Mouse (Mus musculus) neural tube, embryonic 13.5 days (tissue): Measurements from ENCODE around the gene Lair1. TPM values are rescaled to one million over a fixed set of nuclear protein-coding genes. Genes with fewer than 3 reads are reported as not detected.
"Not testable (repeated sequence)": the region's sequence is repeated elsewhere in the genome, so short reads cannot be mapped to it uniquely, and the experiment has no call there.

ENCODE experiments used
- ATAC-seq: fragments of 200-750 bp; cut with Nextera tagmentation; 2 replicates; pipeline ENCODE4 v1.8.0; 2017; ENCODE audit warnings: low read depth, mild to moderate bottlenecking, moderate TSS enrichment, moderate library complexity
- H3K27ac ChIP-seq: fragments of 300-500 bp; sonication (generic); replicated peaks from 2 replicates; pipeline ENCODE4 v1.5.1; 2015; ENCODE audit warnings: moderate library complexity, mild to moderate bottlenecking, inconsistent platforms
- H3K27me3 ChIP-seq: fragments of 300-500 bp; sonication (generic); 2 replicates; pipeline ENCODE4 v1.6.1; 2015; ENCODE audit warnings: mild to moderate bottlenecking, inconsistent platforms
- H3K36me3 ChIP-seq: fragments of 300-500 bp; sonication (generic); 2 replicates; pipeline ENCODE4 v1.6.1; 2015; ENCODE audit warnings: mild to moderate bottlenecking, inconsistent platforms
- H3K4me1 ChIP-seq: fragments of 300-500 bp; sonication (generic); replicated peaks from 2 replicates; pipeline ENCODE4 v1.6.1; 2015; ENCODE audit warnings: inconsistent platforms
- H3K4me2 ChIP-seq: fragments of 300-500 bp; sonication (generic); 2 replicates; pipeline ENCODE4 v1.6.1; 2015; ENCODE audit warnings: inconsistent platforms, mild to moderate bottlenecking, moderate library complexity
- H3K4me3 ChIP-seq: fragments of 300-500 bp; sonication (generic); 2 replicates; pipeline ENCODE4 v1.5.1; 2015; ENCODE audit warnings: mild to moderate bottlenecking, inconsistent platforms
- H3K9ac ChIP-seq: fragments of 300-500 bp; sonication (generic); 2 replicates; pipeline ENCODE4 v1.6.1; 2015; ENCODE audit warnings: moderate library complexity, mild to moderate bottlenecking, inconsistent platforms
- H3K9me3 ChIP-seq: fragments of 300-500 bp; sonication (generic); 2 replicates; pipeline ENCODE4 v1.6.1; 2016; ENCODE audit warnings: inconsistent platforms
- WGBS: fragments of 180-500 bp; shearing (Covaris S2); methylation state at CpG from one replicate; pipeline ENCODE4 v1.1.7; 2015; 5-methylcytosine and 5-hydroxymethylcytosine counted together
- polyA plus RNA-seq: library from polyadenylated mRNA; unstranded; fragments of >200 nt; fragmentation: Nextera tagmentation; extraction: Ambion mirVana; gene quantifications from 2 replicates; pipeline ENCODE4 v1.2.1, GENCODE M21; 2015

Gene Lair1
- polyA plus RNA-seq, 1 experiment from 2014 or later, result 2.5 TPM

- Histone ChIP-seq H3K4me2 (no peak overlapping the region), H3K9ac (no peak overlapping the region), H3K36me3 (no peaks in the 10 kb centered on the region), H3K4me3 (no peak overlapping the region), H3K4me1 (no peaks in the 10 kb centered on the region), H3K27ac (no peak overlapping the region), H3K9me3 (no peaks in the 10 kb centered on the region), H3K27me3 (no peaks in the 10 kb centered on the region)
- ATAC-seq, result no peak
Measured at GRCm38 (mm10) chr7:4081706-4082105, 18.7 kb upstream of the Lair1 start.

- 89% methylated on average over 4 of the region's 4 CpGs for WGBS
- no peak for ATAC-seq
- no peaks in the 10 kb centered on the region for H3K27me3 ChIP-seq
- no peaks in the 10 kb centered on the region for H3K4me1 ChIP-seq
- H3K36me3 ChIP-seq, result no peaks in the 10 kb centered on the region
- H3K27ac ChIP-seq, result no peak overlapping the region
- no peak overlapping the region for H3K4me3 ChIP-seq
- H3K4me2 ChIP-seq, result no peak overlapping the region
- no peaks in the 10 kb centered on the region for H3K9me3 ChIP-seq
- H3K9ac ChIP-seq, result no peak overlapping the region
Measured at GRCm38 (mm10) chr7:4080552-4080951, 17.5 kb upstream of the Lair1 start.

- H3K9me3 ChIP-seq, result no peaks in the 10 kb centered on the region
- no peak overlapping the region for H3K4me3 ChIP-seq
- H3K36me3 ChIP-seq, result no peaks in the 10 kb centered on the region
- no peak overlapping the region for H3K4me2 ChIP-seq
- 80% methylated on average over 7 of the region's 7 CpGs for WGBS
- no peak overlapping the region for H3K9ac ChIP-seq
- H3K27ac ChIP-seq, result no peak overlapping the region
- no peaks in the 10 kb centered on the region for H3K27me3 ChIP-seq
- ATAC-seq, result no peak
- H3K4me1 ChIP-seq, result no peaks in the 10 kb centered on the region
Measured at GRCm38 (mm10) chr7:4079511-4079910, 16.5 kb upstream of the Lair1 start.

- H3K4me3 ChIP-seq, result no peak overlapping the region
- H3K36me3 ChIP-seq, result no peaks in the 10 kb centered on the region
- no peaks in the 10 kb centered on the region for H3K9me3 ChIP-seq
- H3K4me2 ChIP-seq, result no peak overlapping the region
- no peak overlapping the region for H3K27ac ChIP-seq
- no peaks in the 10 kb centered on the region for H3K4me1 ChIP-seq
- no peak overlapping the region for H3K9ac ChIP-seq
- ATAC-seq, result no peak
- WGBS, result 81% methylated on average over 3 of the region's 3 CpGs
- no peaks in the 10 kb centered on the region for H3K27me3 ChIP-seq
Measured at GRCm38 (mm10) chr7:4073144-4073543, 10.1 kb upstream of the Lair1 start.

GRCm38 (mm10) chr7:4071066-4071465, 8.1 kb upstream of the Lair1 start:
- Histone ChIP-seq H3K27me3 (no peaks in the 10 kb centered on the region), H3K9ac (no peak overlapping the region), H3K36me3 (no peaks in the 10 kb centered on the region), H3K27ac (no peak overlapping the region), H3K9me3 (no peaks in the 10 kb centered on the region), H3K4me1 (no peaks in the 10 kb centered on the region), H3K4me3 (no peak overlapping the region), H3K4me2 (no peak overlapping the region)
- ATAC-seq, result no peak
- WGBS, result 87% methylated on average over 6 of the region's 6 CpGs

- ATAC-seq, result no peak
- H3K27ac ChIP-seq, result no peak overlapping the region
- WGBS, result 89% methylated on average over 1 of the region's 1 CpGs
- H3K9ac ChIP-seq, result no peak overlapping the region
- no peak overlapping the region for H3K4me3 ChIP-seq
- no peak overlapping the region for H3K4me2 ChIP-seq
- no peaks in the 10 kb centered on the region for H3K36me3 ChIP-seq
- no peaks in the 10 kb centered on the region for H3K4me1 ChIP-seq
- H3K27me3 ChIP-seq, result no peaks in the 10 kb centered on the region
- H3K9me3 ChIP-seq, result no peaks in the 10 kb centered on the region
Measured at GRCm38 (mm10) chr7:4063714-4064425, 866 bp upstream of the Lair1 start.

GRCm38 (mm10) chr7:4060602-4061188, 2.3 kb downstream of the Lair1 start:
- H3K4me3 ChIP-seq, H3K9ac ChIP-seq, H3K27me3 ChIP-seq, H3K27ac ChIP-seq, H3K9me3 ChIP-seq, ATAC-seq, H3K36me3 ChIP-seq, H3K4me2 ChIP-seq, H3K4me1 ChIP-seq: not testable (repeated sequence)
- WGBS, result 55% methylated on average over 9 of the region's 9 CpGs

GRCm38 (mm10) chr7:4026794-4027421, 36.1 kb downstream of the Lair1 start:
- Histone ChIP-seq H3K9ac (no peak overlapping the region), H3K4me1 (no peaks in the 10 kb centered on the region), H3K27ac (no peak overlapping the region), H3K27me3 (no peaks in the 10 kb centered on the region), H3K4me3 (no peak overlapping the region), H3K9me3 (no peaks in the 10 kb centered on the region), H3K36me3 (no peaks in the 10 kb centered on the region), H3K4me2 (no peak overlapping the region)
- ATAC-seq, result no peak
- WGBS, result 31% methylated on average over 3 of the region's 3 CpGs

- not testable (repeated sequence) for H3K4me3 ChIP-seq, H3K36me3 ChIP-seq, H3K4me2 ChIP-seq, H3K27me3 ChIP-seq, ATAC-seq, H3K9ac ChIP-seq, H3K4me1 ChIP-seq, H3K27ac ChIP-seq
- H3K9me3 ChIP-seq, result peaks cover 12% of the 10 kb centered on the region; the same call in 1 of the 2 replicates
- WGBS, result 73% methylated on average over 3 of the region's 3 CpGs
Measured at GRCm38 (mm10) chr7:4004636-4005035, 58.4 kb downstream of the Lair1 start.

GRCm38 (mm10) chr7:4003996-4004395, 59.0 kb downstream of the Lair1 start:
- not testable (repeated sequence) for H3K27me3 ChIP-seq, H3K4me3 ChIP-seq, H3K9ac ChIP-seq, H3K4me2 ChIP-seq, H3K36me3 ChIP-seq, ATAC-seq, H3K27ac ChIP-seq, H3K4me1 ChIP-seq
- peaks cover 12% of the 10 kb centered on the region; the same call in 1 of the 2 replicates for H3K9me3 ChIP-seq
- 75% methylated on average over 4 of the region's 4 CpGs for WGBS

GRCm38 (mm10) chr7:3962017-3962416, 101.0 kb downstream of the Lair1 start:
- Histone ChIP-seq H3K9ac (no peak overlapping the region), H3K4me3 (no peak overlapping the region), H3K27me3 (no peaks in the 10 kb centered on the region), H3K4me1 (no peaks in the 10 kb centered on the region), H3K27ac (no peak overlapping the region), H3K4me2 (no peak overlapping the region), H3K36me3 (no peaks in the 10 kb centered on the region), H3K9me3 (peaks cover 4% of the 10 kb centered on the region; the same call in 1 of the 2 replicates)
- no peak for ATAC-seq
- WGBS, result 94% methylated on average over 2 of the region's 2 CpGs

- Histone ChIP-seq H3K4me1 (no peaks in the 10 kb centered on the region), H3K27ac (no peak overlapping the region), H3K9ac (no peak overlapping the region), H3K4me3 (no peak overlapping the region), H3K4me2 (no peak overlapping the region), H3K36me3 (no peaks in the 10 kb centered on the region), H3K27me3 (no peaks in the 10 kb centered on the region), H3K9me3 (peaks cover 9% of the 10 kb centered on the region)
- ATAC-seq, result no peak
- WGBS, result 87% methylated on average over 3 of the region's 3 CpGs
Measured at GRCm38 (mm10) chr7:3957387-3957786, 105.6 kb downstream of the Lair1 start.
